In the genomic region with DNA sequence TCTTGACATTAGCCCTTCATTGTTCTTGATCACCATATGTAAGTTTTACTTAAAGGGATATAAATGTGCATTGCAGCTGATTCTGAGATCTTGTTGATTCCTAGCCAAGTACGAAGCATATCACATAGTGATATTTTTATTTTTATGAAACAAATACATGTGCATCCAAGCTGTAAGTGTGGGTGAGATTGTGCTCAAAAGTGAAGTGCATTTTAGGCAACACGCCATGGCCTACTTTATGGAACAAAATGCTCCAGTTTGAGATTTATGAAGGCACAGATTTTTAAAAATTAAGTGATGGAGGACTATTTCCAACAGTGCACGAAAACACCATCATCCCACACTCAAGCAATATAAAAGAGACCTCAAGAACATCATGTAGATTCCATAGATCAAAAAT, we compare ENCODE assay signal across 16 mouse cellular contexts.
"Had no signal": no experiment of that assay in that cellular context is flagged by ENCODE, and none has a peak within 500 bp of the region (broad histone marks: within the 10 kb centered on the region; RNA-seq: fewer than 3 reads in every experiment).

No protein-coding gene starts in this region.

- H3K27me3 ChIP-seq: intestine, embryonic 15.5 days; limb, embryonic 15.5 days; liver, embryonic 12.5 days; megakaryocyte, embryonic 14.5 days; midbrain, embryonic 12.5 days; neural tube, embryonic 13.5 days had no signal

- H3K4me1 ChIP-seq: intestine, embryonic 15.5 days; limb, embryonic 15.5 days; liver, embryonic 12.5 days; megakaryocyte, embryonic 14.5 days; midbrain, embryonic 12.5 days; neural tube, embryonic 13.5 days had no signal

- H3K4me3 ChIP-seq: intestine, embryonic 15.5 days; limb, embryonic 15.5 days; liver, embryonic 12.5 days; megakaryocyte, embryonic 14.5 days; midbrain, embryonic 12.5 days; neural tube, embryonic 13.5 days had no signal

- ATAC-seq: intestine, embryonic 15.5 days; liver, embryonic 12.5 days; midbrain, embryonic 16.5 days had no signal

- H3K27ac ChIP-seq: hindbrain, embryonic 14.5 days; intestine, embryonic 15.5 days; limb, embryonic 15.5 days; liver, embryonic 12.5 days; midbrain, embryonic 12.5 days; neural tube, embryonic 13.5 days had no signal

- H3K4me2 ChIP-seq: hindbrain, embryonic 14.5 days; intestine, embryonic 15.5 days; limb, embryonic 15.5 days; liver, embryonic 12.5 days; lung, embryonic 14.5 days; midbrain, embryonic 12.5 days; neural tube, embryonic 13.5 days had no signal

- H3K9ac ChIP-seq: hindbrain, embryonic 14.5 days; intestine, embryonic 15.5 days; limb, embryonic 15.5 days; liver, embryonic 12.5 days; lung, embryonic 14.5 days; midbrain, embryonic 12.5 days; neural tube, embryonic 13.5 days had no signal

- H3K36me3 ChIP-seq: intestine, embryonic 15.5 days; limb, embryonic 15.5 days; liver, embryonic 12.5 days; midbrain, embryonic 12.5 days; neural tube, embryonic 13.5 days had no signal

- H3K9me3 ChIP-seq: intestine, embryonic 15.5 days; limb, embryonic 15.5 days; liver, embryonic 12.5 days; midbrain, embryonic 12.5 days; neural tube, embryonic 13.5 days had no signal

- DNase-seq: kidney, adult 18-20 months; kidney, postnatal 10 days; kidney, postnatal 4 days; lung, embryonic 14.5 days; lung, postnatal 10 days; lung, postnatal 4 days; retina, postnatal 1 day; thymus, postnatal 4 days had no signal
